Mouse (Mus musculus) megakaryocyte progenitor cell, adult 5-6 weeks (primary cell): ENCODE measurements around the gene Hspbap1. TPM values are rescaled to one million over a fixed set of nuclear protein-coding genes. Genes with fewer than 3 reads are reported as not detected.

Experiments
- ATAC-seq: replicated peaks from 2 replicates; pipeline ENCODE4 v1.8.0; 2016; ENCODE audit warnings: mild to moderate bottlenecking, moderate TSS enrichment, inconsistent platforms; ENCODE audit not compliant: poor library complexity
- total RNA-seq, 2 experiments: library from RNA; stranded (forward) in 1 of 2; stranded (reverse) in 1 of 2; fragments of 157-497, 149-512 nt in 1 of 2; fragments of 200-1000 nt in 1 of 2; gene quantifications; 2 replicates each; pipeline versions ENCODE4 v1.2.3 to v1.2.4; 2015 to 2017

The Hspbap1 gene
- total RNA-seq (2015) (1.2 and 3.6 TPM in 2 replicates), total RNA-seq (2017) (3.8 and 4.1 TPM in 2 replicates)

- peak; percentile 67 for ATAC-seq
Measured at GRCm38 (mm10) chr16:35769878-35770657, at the start of gene Hspbap1. Gene Hspbap1, plus strand, starts transcription at chr16:35770375.

- ATAC-seq: no peak
Measured at GRCm38 (mm10) chr16:35724561-35724960, 45.6 kb upstream of the Hspbap1 start.

GRCm38 (mm10) chr16:35726601-35727000, 43.6 kb upstream of the Hspbap1 start:
- ATAC-seq: no peak

GRCm38 (mm10) chr16:35729151-35729738, 40.9 kb upstream of the Hspbap1 start:
- ATAC-seq: no peak

- ATAC-seq: no peak
Measured at GRCm38 (mm10) chr16:35732096-35732495, 38.1 kb upstream of the Hspbap1 start.

GRCm38 (mm10) chr16:35734038-35734437, 36.1 kb upstream of the Hspbap1 start:
- ATAC-seq: peak; percentile 97

GRCm38 (mm10) chr16:35738096-35738767, 31.9 kb upstream of the Hspbap1 start:
- ATAC-seq: no peak

GRCm38 (mm10) chr16:35739548-35739947, 30.6 kb upstream of the Hspbap1 start:
- ATAC-seq: peak; percentile 70

- ATAC-seq: no peak
Measured at GRCm38 (mm10) chr16:35740357-35740756, 29.8 kb upstream of the Hspbap1 start.

GRCm38 (mm10) chr16:35740943-35741342, 29.2 kb upstream of the Hspbap1 start:
- ATAC-seq: no peak

- ATAC-seq: no peak
Measured at GRCm38 (mm10) chr16:35741621-35742020, 28.6 kb upstream of the Hspbap1 start.

- peak; percentile 59; the same call in 1 of the 2 replicates for ATAC-seq
Measured at GRCm38 (mm10) chr16:35742251-35742937, 27.8 kb upstream of the Hspbap1 start.

- ATAC-seq: no peak
Measured at GRCm38 (mm10) chr16:35747417-35748236, 22.5 kb upstream of the Hspbap1 start.

GRCm38 (mm10) chr16:35748237-35748603, 22.0 kb upstream of the Hspbap1 start:
- no peak for ATAC-seq

GRCm38 (mm10) chr16:35749385-35749784, 20.8 kb upstream of the Hspbap1 start:
- ATAC-seq: peak; percentile 36; the same call in 1 of the 2 replicates

- 0 out of 2 replicates have a peak, but pooled peaks have one; percentile 29 for ATAC-seq
Measured at GRCm38 (mm10) chr16:35751841-35752240, 18.3 kb upstream of the Hspbap1 start.

- peak; percentile 49 for ATAC-seq
Measured at GRCm38 (mm10) chr16:35753926-35754325, 16.2 kb upstream of the Hspbap1 start.

GRCm38 (mm10) chr16:35755502-35756334, 14.5 kb upstream of the Hspbap1 start:
- peak; percentile 77 for ATAC-seq

GRCm38 (mm10) chr16:35756697-35757096, 13.5 kb upstream of the Hspbap1 start:
- ATAC-seq: no peak
